Mouse (Mus musculus) megakaryocyte, embryonic 14.5 days (primary cell): ENCODE data around the gene Pgm5.

Experiments used
- FLI1 ChIP-seq: IDR thresholded peaks from 2 replicates; pipeline ENCODE4 v1.6.1; 2012; ENCODE audit warnings: low read length, inconsistent platforms, mixed read lengths
- GATA1 ChIP-seq: IDR thresholded peaks from 3 replicates; pipeline ENCODE4 v1.6.1; 2012; ENCODE audit warnings: mixed read lengths, low read length, inconsistent platforms, borderline replicate concordance

DNA sequence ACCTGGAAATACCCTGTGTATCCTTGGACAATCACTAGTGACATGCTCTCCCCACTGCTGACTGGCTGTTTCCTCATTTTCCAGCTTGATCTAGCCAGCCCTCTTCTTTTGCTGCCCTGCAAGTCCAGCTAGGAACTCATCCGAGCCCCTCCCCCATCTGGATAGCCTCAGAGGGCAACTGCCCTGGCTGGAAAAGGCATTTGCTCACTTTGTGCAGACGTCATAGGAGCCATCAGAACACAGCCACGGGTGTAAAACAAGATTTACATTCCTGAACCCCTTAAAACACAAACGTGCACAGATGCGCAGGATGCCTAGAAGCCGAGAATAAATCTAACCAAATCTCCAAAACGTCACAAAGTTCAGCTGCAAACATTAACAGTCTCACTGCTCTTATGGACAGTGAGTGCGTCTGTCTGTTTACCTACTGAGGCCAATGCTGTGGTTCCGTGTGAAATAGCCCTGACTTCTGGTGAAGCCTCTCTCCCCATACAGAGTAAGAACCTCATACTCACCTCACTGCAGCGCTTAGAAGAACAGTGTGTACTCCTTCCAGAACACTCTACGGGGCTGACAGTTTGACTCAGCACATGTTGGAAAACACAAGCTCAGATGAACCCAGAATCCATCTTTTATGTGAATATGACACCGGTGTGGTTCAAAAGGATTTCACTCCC lies 99.0 kb downstream of the Pgm5 start:
- TF ChIP-seq GATA1, result no peak
- TF ChIP-seq FLI1, result no peak
